Mouse (Mus musculus): ENCODE results near the gene Mymx. TPM values are rescaled to one million over a fixed set of nuclear protein-coding genes. Genes with fewer than 3 reads are reported as not detected.

Mymx gene
- polyA plus RNA-seq, 1 experiment from 2014 or later, result 15.8 TPM

- Histone ChIP-seq H3K36me3 (0 out of 2 replicates have a peak, but pooled peaks cover 6% of the 10 kb centered on the region), H3K4me2 (peak overlapping the region; percentile 94), H3K9ac (replicated peaks) (peak overlapping the region; percentile 72), H3K4me3 (replicated peaks) (peak overlapping the region; percentile 58), H3K9me3 (no peaks in the 10 kb centered on the region), H3K27me3 (peaks cover 37% of the 10 kb centered on the region), H3K4me1 (replicated peaks) (peaks cover 29% of the 10 kb centered on the region), H3K27ac (no peak overlapping the region)
- WGBS, result 4% methylated on average over 14 of the region's 14 CpGs
- ATAC-seq (ENCODE audit: insufficient number of reproducible peaks, insufficient read depth, low FRiP score, low TSS enrichment, low read depth), result no peak
Measured at GRCm38 (mm10) chr17:45556107-45556489, 45.8 kb downstream of the Mymx start.

- Histone ChIP-seq H3K4me2 (peak within 1 kb of the TSS; percentile 94), H3K9ac (replicated peaks) (peak within 1 kb of the TSS; percentile 72), H3K4me1 (replicated peaks) (peaks cover 29% of the 10 kb centered on the region), H3K4me3 (replicated peaks) (peak within 1 kb of the TSS; percentile 58), H3K9me3 (no peaks in the 10 kb centered on the region), H3K27ac (no peak within 1 kb of the TSS), H3K36me3 (0 out of 2 replicates have a peak, but pooled peaks cover 6% of the 10 kb centered on the region), H3K27me3 (peaks cover 39% of the 10 kb centered on the region)
- WGBS, result under 1% methylated on average over 45 of the region's 45 CpGs
- peak; percentile 48 for ATAC-seq (ENCODE audit: insufficient number of reproducible peaks, insufficient read depth, low FRiP score, low TSS enrichment, low read depth)
Measured at GRCm38 (mm10) chr17:45555452-45556106, 46.3 kb downstream of the Mymx start, which contains the start of gene Nfkbie. Nfkbie (plus strand) TSS chr17:45555703.

GRCm38 (mm10) chr17:45554420-45554819, 47.5 kb downstream of the Mymx start:
- peaks cover 38% of the 10 kb centered on the region for H3K4me1 ChIP-seq (replicated peaks)
- no peak for ATAC-seq (ENCODE audit: insufficient number of reproducible peaks, insufficient read depth, low FRiP score, low TSS enrichment, low read depth)

GRCm38 (mm10) chr17:45553065-45553464, 48.8 kb downstream of the Mymx start:
- no peaks in the 10 kb centered on the region for H3K9me3 ChIP-seq
- H3K4me1 ChIP-seq (replicated peaks), result peaks cover 44% of the 10 kb centered on the region
- H3K27me3 ChIP-seq, result peaks cover 47% of the 10 kb centered on the region
- 74% methylated on average over 3 of the region's 3 CpGs for WGBS
- no peak overlapping the region for H3K4me3 ChIP-seq (replicated peaks)
- no peak for ATAC-seq (ENCODE audit: insufficient number of reproducible peaks, insufficient read depth, low FRiP score, low TSS enrichment, low read depth)
- no peak overlapping the region for H3K27ac ChIP-seq
- H3K36me3 ChIP-seq, result no peaks in the 10 kb centered on the region
- H3K4me2 ChIP-seq, result no peak overlapping the region
- H3K9ac ChIP-seq (replicated peaks), result no peak overlapping the region

More at GRCm38 (mm10) chr17:45554420-45554819, 47.5 kb downstream of the Mymx start:
- Histone ChIP-seq H3K4me2 (no peak overlapping the region), H3K27me3 (peaks cover 39% of the 10 kb centered on the region), H3K27ac (no peak overlapping the region), H3K4me3 (replicated peaks) (no peak overlapping the region), H3K9me3 (no peaks in the 10 kb centered on the region), H3K36me3 (no peaks in the 10 kb centered on the region), H3K9ac (replicated peaks) (no peak overlapping the region)
- 44% methylated on average over 1 of the region's 1 CpGs for WGBS

- H3K27me3 ChIP-seq, result peaks cover 47% of the 10 kb centered on the region
- no peak overlapping the region for H3K4me2 ChIP-seq
- H3K4me1 ChIP-seq (replicated peaks), result peaks cover 33% of the 10 kb centered on the region
- ATAC-seq (ENCODE audit: insufficient number of reproducible peaks, insufficient read depth, low FRiP score, low TSS enrichment, low read depth), result no peak
- 5% methylated on average over 8 of the region's 8 CpGs for WGBS
- H3K9me3 ChIP-seq, result no peaks in the 10 kb centered on the region
- no peak overlapping the region for H3K4me3 ChIP-seq (replicated peaks)
- H3K27ac ChIP-seq, result no peak overlapping the region
- H3K9ac ChIP-seq (replicated peaks), result no peak overlapping the region
- peaks cover 2% of the 10 kb centered on the region for H3K36me3 ChIP-seq
Measured at GRCm38 (mm10) chr17:45551816-45552451, 50.0 kb downstream of the Mymx start.

- H3K27me3 ChIP-seq, result peaks cover 47% of the 10 kb centered on the region
- WGBS, result 34% methylated on average over 7 of the region's 7 CpGs
- H3K36me3 ChIP-seq, result peaks cover 8% of the 10 kb centered on the region
- no peak overlapping the region for H3K27ac ChIP-seq
- no peaks in the 10 kb centered on the region for H3K9me3 ChIP-seq
- H3K4me2 ChIP-seq, result no peak overlapping the region
- H3K4me3 ChIP-seq (replicated peaks), result no peak overlapping the region
- H3K9ac ChIP-seq (replicated peaks), result no peak overlapping the region
- no peak for ATAC-seq (ENCODE audit: insufficient number of reproducible peaks, insufficient read depth, low FRiP score, low TSS enrichment, low read depth)
- peaks cover 27% of the 10 kb centered on the region for H3K4me1 ChIP-seq (replicated peaks)
Measured at GRCm38 (mm10) chr17:45551249-45551796, 50.6 kb downstream of the Mymx start.

Other genes starting within 250 kb of the Mymx start
- 79.2 and 79.8 TPM in 2 replicates for gene Cdc5l, start 168.4 kb downstream of the Mymx start, polyA plus RNA-seq (2016; fragmentation: Nextera tagmentation; extraction: Ambion mirVana)
- gene Spats1, start 126.7 kb downstream of the Mymx start, polyA plus RNA-seq (2016; fragmentation: Nextera tagmentation; extraction: Ambion mirVana), result 0.83 and 1.1 TPM in 2 replicates
- 25.0 and 27.7 TPM in 2 replicates for gene Aars2, start 95.3 kb downstream of the Mymx start, polyA plus RNA-seq (2016; fragmentation: Nextera tagmentation; extraction: Ambion mirVana)
- gene Tcte1, start 78.7 kb downstream of the Mymx start, polyA plus RNA-seq (2016; fragmentation: Nextera tagmentation; extraction: Ambion mirVana), result 0.91 and 1.3 TPM in 2 replicates
- gene Tmem151b, start 52.4 kb downstream of the Mymx start, polyA plus RNA-seq (2016; fragmentation: Nextera tagmentation; extraction: Ambion mirVana), result 7.7 and 9.7 TPM in 2 replicates
- gene Nfkbie, start 46.4 kb downstream of the Mymx start, polyA plus RNA-seq (2016; fragmentation: Nextera tagmentation; extraction: Ambion mirVana), result 6.5 and 6.6 TPM in 2 replicates
- 96.9 and 106 TPM in 2 replicates for gene Slc35b2, start 38.2 kb downstream of the Mymx start, polyA plus RNA-seq (2016; fragmentation: Nextera tagmentation; extraction: Ambion mirVana)
- gene Hsp90ab1, start 28.8 kb downstream of the Mymx start, polyA plus RNA-seq (2016; fragmentation: Nextera tagmentation; extraction: Ambion mirVana), result 1,474 and 1,563 TPM in 2 replicates
- 55.4 and 58.7 TPM in 2 replicates for gene Slc29a1, start 2.5 kb downstream of the Mymx start, polyA plus RNA-seq (2016; fragmentation: Nextera tagmentation; extraction: Ambion mirVana)
- gene Capn11, start 57.2 kb upstream of the Mymx start, polyA plus RNA-seq (2016; fragmentation: Nextera tagmentation; extraction: Ambion mirVana), result 0.65 and 0.83 TPM in 2 replicates
- gene Mrpl14, start 84.2 kb upstream of the Mymx start, polyA plus RNA-seq (2016; fragmentation: Nextera tagmentation; extraction: Ambion mirVana), result 143 and 153 TPM in 2 replicates
- gene Tmem63b, start 84.8 kb upstream of the Mymx start, polyA plus RNA-seq (2016; fragmentation: Nextera tagmentation; extraction: Ambion mirVana), result 34.1 and 35.8 TPM in 2 replicates
- not detected in 2 replicates for gene 1600014C23Rik, start 131.7 kb upstream of the Mymx start, polyA plus RNA-seq (2016; fragmentation: Nextera tagmentation; extraction: Ambion mirVana)